Comparison of ENCODE assay signal across 26 mouse cellular contexts in genomic region chr7:130307036-130307435, GRCm38 (mm10).
DNase-seq lines count a peak whose midpoint lies in the region; ATAC-seq and TF ChIP-seq lines count a peak whose summit lies in the region.
"Had no signal": no experiment of that assay in that cellular context is flagged by ENCODE, and none has a peak within 500 bp of the region (broad histone marks: within the 10 kb centered on the region; RNA-seq: fewer than 3 reads in every experiment).

No protein-coding gene starts in this region.

- no peaks in the 10 kb centered on the region for H3K9me3 ChIP-seq in hindbrain, embryonic 10.5 days
- no peaks in the 10 kb centered on the region for H3K9me3 ChIP-seq in hindbrain, embryonic 12.5 days (replicated peaks)
- H3K9me3 ChIP-seq: embryonic facial prominence, embryonic 12.5 days; embryonic facial prominence, embryonic 15.5 days; forebrain, embryonic 12.5 days; forebrain, embryonic 15.5 days had no signal

- H3K9ac ChIP-seq in hindbrain, embryonic 12.5 days = no peak overlapping the region
- H3K9ac ChIP-seq: embryonic facial prominence, embryonic 12.5 days; embryonic facial prominence, embryonic 15.5 days; forebrain, embryonic 12.5 days; forebrain, embryonic 15.5 days; hindbrain, embryonic 14.5 days had no signal

- no peak for TF ChIP-seq CTCF in testis, adult 2 months (IDR thresholded peaks at IDR 0.05; ENCODE audit: control insufficient read depth, insufficient read depth, insufficient replicate concordance, low read depth, low read length)

- DNase-seq in hindbrain, embryonic 10.5 days (ENCODE audit: low spot score) = no peak
- DNase-seq in testis, postnatal 14 days (ENCODE audit: low spot score) = no peak
- DNase-seq in yolk sac, embryonic 10.5 days (ENCODE audit: low spot score) = peak; percentile 7
- no peak for DNase-seq in T-cell, adult 2 months (ENCODE audit: low spot score)
- DNase-seq: adrenal gland, adult 2 months; adrenal gland, postnatal 14 days; B cell, adult 2 months; cerebellum, adult 11 months; cerebellum, adult 2 months; cerebellum, adult 9-11 months; cerebellum, postnatal 25 days; gastrocnemius, adult 2 months; gastrocnemius, postnatal 14 days; heart, adult 11 months had no signal

- H3K27ac ChIP-seq in hindbrain, embryonic 10.5 days = 0 out of 2 replicates have a peak overlapping the region, but pooled peaks have one; percentile 24
- H3K27ac ChIP-seq in hindbrain, embryonic 12.5 days = no peak overlapping the region
- no peak overlapping the region for H3K27ac ChIP-seq in testis, adult 2 months (ENCODE audit: control insufficient read depth, insufficient read depth, low read depth, low read length)
- H3K27ac ChIP-seq: embryonic facial prominence, embryonic 12.5 days; embryonic facial prominence, embryonic 15.5 days; forebrain, embryonic 12.5 days; forebrain, embryonic 15.5 days; gastrocnemius, adult 2 months; hindbrain, embryonic 14.5 days; hindbrain, postnatal 0 days had no signal

- H3K36me3 ChIP-seq in hindbrain, embryonic 10.5 days = no peaks in the 10 kb centered on the region
- H3K36me3 ChIP-seq in hindbrain, embryonic 12.5 days = no peaks in the 10 kb centered on the region
- H3K36me3 ChIP-seq in testis, adult 2 months (ENCODE audit: control insufficient read depth, insufficient read depth, low read length) = no peaks in the 10 kb centered on the region
- H3K36me3 ChIP-seq: embryonic facial prominence, embryonic 12.5 days; embryonic facial prominence, embryonic 15.5 days; forebrain, embryonic 12.5 days; forebrain, embryonic 15.5 days; G1E had no signal

- no peak for ATAC-seq in hindbrain, embryonic 12.5 days (ENCODE audit: low FRiP score)
- ATAC-seq: forebrain, embryonic 15.5 days; hindbrain, postnatal 0 days; inflammation-experienced regulatory T-cells, adult 6 months; Patski had no signal

- H3K27me3 ChIP-seq in hindbrain, embryonic 10.5 days (ENCODE audit: insufficient read depth, poor library complexity, severe bottlenecking) = no peaks in the 10 kb centered on the region; the same call in 1 of the 2 replicates
- H3K27me3 ChIP-seq in hindbrain, embryonic 12.5 days = no peaks in the 10 kb centered on the region
- no peaks in the 10 kb centered on the region for H3K27me3 ChIP-seq in testis, adult 2 months (ENCODE audit: control insufficient read depth, insufficient read depth, low read length)
- H3K27me3 ChIP-seq: embryonic facial prominence, embryonic 12.5 days; embryonic facial prominence, embryonic 15.5 days; forebrain, embryonic 15.5 days; Patski had no signal

- WGBS in hindbrain, embryonic 10.5 days = 86% methylated on average over 3 of the region's 3 CpGs
- 96% methylated on average over 3 of the region's 3 CpGs for WGBS in hindbrain, embryonic 12.5 days

- TF ChIP-seq POLR2A in testis, adult 2 months (IDR thresholded peaks at IDR 0.05; ENCODE audit: control insufficient read depth, low read depth, low read length) = no peak

- no peak overlapping the region for H3K4me3 ChIP-seq in hindbrain, embryonic 10.5 days
- H3K4me3 ChIP-seq in hindbrain, embryonic 12.5 days = no peak overlapping the region
- peak overlapping the region; percentile 28 for H3K4me3 ChIP-seq in testis, adult 2 months (ENCODE audit: control insufficient read depth, low read depth, low read length)
- H3K4me3 ChIP-seq: embryonic facial prominence, embryonic 12.5 days; embryonic facial prominence, embryonic 15.5 days; forebrain, embryonic 12.5 days; forebrain, embryonic 15.5 days; gastrocnemius, adult 2 months had no signal

- H3K4me1 ChIP-seq in hindbrain, embryonic 10.5 days (replicated peaks) = peaks cover 32% of the 10 kb centered on the region
- peaks cover 2% of the 10 kb centered on the region; the same call in 1 of the 2 replicates for H3K4me1 ChIP-seq in hindbrain, embryonic 12.5 days
- no peaks in the 10 kb centered on the region for H3K4me1 ChIP-seq in testis, adult 2 months (ENCODE audit: control insufficient read depth, insufficient read depth, low read length)
- H3K4me1 ChIP-seq: forebrain, embryonic 12.5 days; forebrain, embryonic 15.5 days had no signal

- H3K4me2 ChIP-seq in hindbrain, embryonic 12.5 days (replicated peaks) = no peak overlapping the region
- H3K4me2 ChIP-seq: embryonic facial prominence, embryonic 12.5 days; embryonic facial prominence, embryonic 15.5 days; forebrain, embryonic 12.5 days; forebrain, embryonic 15.5 days; heart, embryonic 11.5 days; hindbrain, embryonic 14.5 days had no signal
